Mouse (Mus musculus) kidney, adult 11 months (tissue): ENCODE data around the gene Marcks.
A peak's percentile ranks its signal among the peaks of the same experiment; 100 is the strongest.
"Not testable (repeated sequence)": the region's sequence is repeated elsewhere in the genome, so short reads cannot be mapped to it uniquely, and the experiment has no call there.

ENCODE experiments used
- DNase-seq: peaks from one replicate; pipeline ENCODE4 v3.0.0; 2022

Gene Marcks

DNA sequence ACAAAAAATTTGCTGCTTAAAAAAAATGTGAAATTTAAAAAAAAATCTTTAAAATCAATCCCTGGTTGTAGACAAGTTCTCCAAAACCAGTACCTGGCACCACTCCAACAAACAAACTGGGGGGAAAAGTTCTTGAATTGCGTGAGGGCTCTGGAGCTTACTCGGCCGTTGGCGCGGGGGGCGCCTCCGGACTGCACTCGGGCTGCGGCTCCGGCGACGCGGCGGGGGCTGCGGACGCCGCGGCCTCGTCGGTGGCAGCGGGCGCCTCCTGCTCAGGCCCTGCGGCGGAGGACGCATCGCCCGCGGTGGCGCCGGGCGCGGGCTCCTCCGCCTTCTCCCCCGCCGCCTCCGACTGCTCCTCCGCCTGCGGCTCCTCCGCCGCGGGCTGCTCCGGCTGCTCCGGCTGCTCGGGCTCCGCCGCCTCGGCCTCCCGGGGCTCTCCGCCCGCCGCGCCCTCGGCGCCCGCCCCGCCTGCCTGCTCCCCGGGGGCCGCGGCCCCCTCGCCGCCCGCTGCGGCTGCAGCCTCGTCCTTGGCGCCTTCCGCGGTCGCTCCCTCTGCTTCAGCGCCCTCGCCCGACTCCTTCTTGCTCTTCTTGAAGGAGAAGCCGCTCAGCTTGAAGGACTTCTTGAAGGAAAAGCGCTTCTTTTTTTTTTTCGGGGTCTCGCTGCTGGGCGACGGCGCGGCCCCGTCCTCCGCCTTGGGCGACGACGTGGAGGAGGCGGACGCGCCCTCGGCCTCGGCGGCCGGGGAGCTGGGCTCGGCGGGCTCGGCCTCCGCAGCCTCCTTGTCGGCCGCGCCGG lies 2.6 kb downstream of the Marcks start:
- peak; percentile 20 for DNase-seq

DNA sequence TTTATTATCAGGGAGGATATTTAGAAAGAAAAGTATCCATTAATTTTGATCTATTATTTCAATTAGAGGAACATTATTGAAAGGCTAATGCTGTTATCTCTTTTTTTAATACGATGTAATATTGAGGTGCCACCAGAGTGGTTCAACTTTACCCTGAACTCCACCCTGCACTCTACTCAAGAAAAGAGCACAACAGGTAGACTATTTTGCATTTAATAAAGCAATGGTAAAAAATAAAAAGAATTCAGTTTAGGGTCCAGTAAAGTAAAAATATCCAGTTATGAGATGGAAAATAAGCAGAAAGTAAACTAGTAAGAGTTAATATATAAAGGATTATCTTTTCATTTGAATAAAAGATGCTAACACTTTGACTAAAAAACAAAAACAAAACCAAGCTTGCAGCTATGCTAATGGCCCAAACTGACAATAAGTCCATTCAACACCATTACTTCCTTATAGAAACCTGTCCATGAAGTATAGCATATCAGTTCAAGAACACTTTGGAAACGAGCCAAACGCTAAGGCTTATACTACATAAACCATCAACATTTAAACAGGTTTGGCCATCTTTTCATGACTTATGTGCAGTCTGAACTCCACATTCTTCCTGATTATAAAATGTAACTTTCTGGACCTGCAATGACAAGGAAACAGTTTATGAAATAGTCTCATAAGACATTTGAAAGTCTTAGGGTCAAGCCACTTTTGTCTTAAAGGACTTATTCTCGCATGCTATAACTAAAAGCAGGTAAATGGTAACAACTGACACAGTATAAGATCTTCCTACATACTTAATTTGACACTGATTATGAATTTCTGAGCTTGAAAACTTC lies 4.6 kb downstream of the Marcks start:
- DNase-seq, result no peak

DNA sequence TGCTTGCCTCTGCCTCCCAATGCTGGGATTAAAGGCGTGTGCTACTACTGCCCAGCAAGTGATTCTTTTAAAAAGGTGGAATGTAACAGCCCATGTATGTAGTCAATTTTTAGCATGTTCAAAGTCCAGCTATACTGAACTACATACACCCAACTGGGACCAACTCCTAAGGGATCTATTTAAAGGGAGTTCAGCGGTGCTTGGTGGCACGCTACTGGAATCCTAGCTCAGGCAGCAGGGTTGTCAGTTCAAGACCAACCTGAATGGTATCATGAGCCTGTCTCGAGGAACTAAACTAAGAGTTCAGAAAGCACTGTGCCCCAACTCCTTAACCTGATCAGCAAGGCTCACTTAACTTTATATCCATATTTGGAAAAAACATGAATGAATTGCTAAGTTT lies 6.0 kb downstream of the Marcks start:
- no peak for DNase-seq

DNA sequence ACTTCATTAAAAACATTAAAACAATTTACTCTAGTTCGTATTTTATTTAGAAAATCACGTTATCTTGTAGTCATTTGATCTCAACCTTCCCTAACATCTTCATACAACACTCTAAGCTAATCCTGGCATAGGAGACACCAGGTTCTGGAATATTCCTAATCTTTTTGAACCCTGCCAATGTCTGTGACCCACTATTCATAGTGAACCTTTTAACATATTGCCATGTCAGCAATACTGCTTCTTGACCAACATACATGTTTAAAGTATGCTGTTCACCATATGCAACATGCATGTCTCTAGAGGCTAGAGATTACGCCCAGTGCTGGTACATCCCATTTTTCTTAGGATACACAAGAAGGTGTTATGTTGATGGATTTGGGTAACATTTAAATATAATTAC lies 9.1 kb downstream of the Marcks start:
- no peak for DNase-seq

DNA sequence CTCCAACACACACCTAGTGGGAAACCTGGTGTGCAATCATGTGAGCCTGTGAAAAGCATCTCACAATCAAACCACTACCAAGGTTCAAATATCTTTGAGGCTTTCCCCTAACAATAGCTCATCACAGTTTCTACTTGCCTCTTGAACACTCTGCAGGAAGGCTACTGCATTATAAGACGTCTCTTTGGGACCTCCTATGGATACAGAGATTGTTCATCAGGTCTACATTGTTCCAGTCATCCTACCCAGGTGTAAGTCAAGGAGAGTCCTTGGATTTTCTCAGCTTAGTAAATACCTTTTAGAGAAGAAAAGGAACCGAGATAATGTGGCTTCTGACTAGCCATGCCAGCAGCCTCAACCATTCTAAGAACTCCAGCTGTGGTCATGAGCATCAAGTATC lies 23.4 kb downstream of the Marcks start:
- no peak for DNase-seq

DNA sequence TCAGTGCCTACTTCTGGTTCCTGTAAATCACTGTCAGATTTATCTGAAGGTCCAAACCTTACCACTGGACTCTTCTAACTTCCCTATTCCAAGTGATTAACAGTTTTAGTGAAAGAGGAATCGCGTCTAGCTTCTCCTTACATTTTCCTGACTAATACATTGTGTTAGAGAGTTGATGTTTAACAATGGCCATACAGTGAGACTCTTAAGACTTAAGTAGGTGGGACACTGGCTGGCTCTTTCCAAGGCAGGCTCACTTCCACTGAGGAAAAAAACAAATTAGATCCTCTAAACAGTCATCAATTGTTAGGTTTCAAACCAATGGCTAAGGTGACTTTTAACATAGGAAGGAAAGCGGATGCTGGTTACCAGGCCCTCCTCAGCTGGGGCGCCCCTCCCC lies 25.9 kb downstream of the Marcks start:
- DNase-seq, result no peak

DNA sequence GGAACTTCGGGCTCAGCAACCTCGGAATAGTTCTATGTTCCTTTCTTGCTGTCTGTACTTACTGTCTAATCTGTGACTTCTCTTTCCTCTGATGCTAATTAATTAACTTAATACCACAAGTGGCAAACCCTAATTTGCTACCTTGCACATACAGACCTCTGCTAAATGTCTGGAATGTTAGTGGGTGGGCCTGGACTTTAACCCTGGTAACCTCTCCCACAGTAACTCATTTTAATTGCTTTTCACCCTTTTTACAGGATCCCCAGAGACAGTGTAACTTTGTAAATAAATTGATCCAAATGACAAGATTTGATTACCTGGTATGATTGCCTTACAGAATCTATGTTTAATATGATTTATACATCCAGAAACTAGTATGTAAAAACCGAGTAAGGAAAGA lies 26.4 kb downstream of the Marcks start:
- no peak for DNase-seq

DNA sequence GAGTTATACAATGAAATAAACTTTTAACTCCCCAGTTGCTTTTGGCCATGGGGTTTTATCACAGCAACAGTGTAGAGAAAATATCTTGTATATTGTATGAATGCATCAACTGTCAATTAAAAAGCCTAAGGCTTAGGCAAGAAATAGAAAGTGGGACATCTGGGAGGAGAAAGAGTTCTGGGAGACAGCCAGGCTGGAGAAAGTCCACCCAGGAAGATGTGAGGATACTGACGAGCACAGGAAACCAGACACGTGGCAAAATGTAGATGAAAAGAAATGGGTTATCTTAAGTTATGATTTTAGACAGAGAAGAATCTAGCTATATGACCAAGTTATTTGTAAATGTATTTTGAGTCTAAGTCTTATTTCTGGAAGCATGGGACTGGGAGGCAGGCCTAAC lies 27.3 kb downstream of the Marcks start:
- DNase-seq, result no peak

DNA sequence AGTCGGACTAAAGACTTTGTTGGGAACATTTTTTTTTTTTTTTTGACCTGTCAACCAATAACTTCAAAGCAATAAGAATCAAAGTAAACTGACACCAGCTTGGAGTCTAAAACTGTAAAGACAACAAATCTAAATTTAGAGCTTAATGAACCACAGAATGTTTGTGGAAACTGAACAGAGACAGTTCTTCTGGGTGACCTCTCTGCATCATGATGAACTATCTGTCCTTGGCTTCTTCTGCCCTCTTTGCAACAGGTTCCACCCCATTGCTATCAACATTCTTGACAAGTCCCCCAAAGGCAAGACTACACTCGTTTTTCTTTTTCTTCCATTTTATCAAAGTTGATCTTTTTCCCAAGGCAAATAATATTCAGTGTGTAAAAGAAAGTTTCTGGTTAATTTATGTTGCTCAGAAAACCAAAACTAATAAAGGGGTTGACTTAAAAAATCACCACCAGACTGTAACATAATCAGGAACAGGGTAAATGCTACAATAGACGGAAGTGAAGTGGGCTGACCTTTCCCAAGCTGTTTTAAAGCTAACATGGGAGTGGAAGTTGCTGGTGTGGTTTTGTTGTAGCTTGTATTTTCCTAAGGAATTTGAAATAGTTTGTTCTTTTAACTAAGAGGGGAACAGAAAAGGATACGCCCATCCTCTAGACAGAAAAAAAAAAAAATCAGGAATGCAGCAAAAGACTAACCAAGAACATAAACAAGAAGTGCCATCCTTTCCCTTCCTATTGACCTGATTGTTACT lies 31.7 kb downstream of the Marcks start:
- DNase-seq, result no peak

DNA sequence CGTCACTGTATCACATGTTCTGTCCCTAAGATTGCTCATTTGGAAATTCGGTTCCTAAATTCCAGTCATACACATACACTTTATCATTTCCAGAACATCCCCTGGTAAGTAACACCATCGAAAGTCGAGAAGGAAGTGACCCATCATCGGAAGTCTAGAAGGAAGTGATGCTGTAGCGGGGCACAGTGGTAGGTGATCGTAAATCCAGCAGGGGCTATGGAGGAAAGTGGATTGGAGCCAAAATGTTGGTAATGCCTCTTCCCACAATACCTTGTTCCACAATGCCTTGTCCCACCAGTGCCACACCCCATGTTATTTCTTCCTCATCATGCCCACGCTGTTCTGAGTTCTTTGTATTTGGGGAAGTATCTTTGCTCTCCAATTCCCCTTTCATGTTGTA lies 32.4 kb downstream of the Marcks start:
- no peak for DNase-seq

DNA sequence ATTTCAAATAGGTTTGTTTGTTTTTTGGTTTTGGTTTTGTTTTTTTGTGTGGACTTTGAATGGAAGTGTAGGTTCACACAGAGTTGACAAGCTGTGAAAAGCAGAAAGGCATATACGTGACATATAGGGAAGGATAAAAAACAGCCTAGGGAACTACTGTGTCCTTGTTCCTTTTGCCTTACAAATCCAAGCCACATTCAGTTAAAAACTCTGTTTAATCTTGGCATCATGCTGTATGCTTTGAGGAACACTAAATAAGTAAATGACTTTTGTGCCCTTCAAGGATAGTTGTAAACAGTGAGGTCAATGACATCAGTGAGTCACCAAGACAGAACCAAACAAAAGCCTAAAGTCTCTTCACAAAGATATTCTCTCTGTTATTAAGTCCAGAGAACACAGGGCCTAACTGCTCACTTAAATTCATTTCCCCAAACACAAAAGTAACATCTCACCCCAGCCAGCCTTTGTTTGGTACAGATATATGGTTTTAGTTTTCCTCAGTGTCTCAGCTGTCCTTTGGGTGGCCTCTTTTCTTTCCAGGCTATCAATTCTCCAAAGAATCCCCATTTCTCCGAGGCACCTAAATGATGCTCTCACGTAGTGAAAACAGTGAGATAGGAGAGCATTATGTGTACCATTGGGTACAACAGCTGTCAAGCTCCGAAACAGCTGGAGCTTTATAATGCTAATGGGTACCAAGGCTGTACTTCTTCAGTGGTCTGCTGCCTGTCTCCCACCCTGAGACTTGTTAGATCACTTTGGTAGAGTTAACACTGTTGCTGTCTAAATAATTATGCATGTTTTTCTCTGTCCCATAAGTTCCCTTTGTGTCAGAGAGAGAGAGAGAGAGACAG lies 36.3 kb downstream of the Marcks start:
- DNase-seq, result no peak

DNA sequence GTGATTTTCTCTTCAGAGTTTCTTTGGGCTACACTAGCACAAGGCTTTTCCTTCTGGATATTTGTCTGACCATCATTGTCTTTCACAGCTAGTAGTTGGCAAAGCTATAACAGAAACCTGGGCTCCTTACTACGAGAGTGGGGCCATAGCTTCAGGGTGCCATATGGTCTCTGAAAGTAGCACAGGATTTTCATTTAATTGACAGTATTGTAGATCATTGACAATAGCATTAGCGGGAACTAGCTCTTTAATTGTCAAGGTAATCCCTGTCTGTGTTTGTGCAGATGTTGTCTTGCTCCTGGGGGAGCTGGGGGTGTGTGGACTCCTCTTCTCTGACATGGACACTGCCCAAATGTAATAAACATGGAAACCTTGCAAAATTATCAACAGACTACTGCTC lies 37.0 kb downstream of the Marcks start:
- no peak for DNase-seq

DNA sequence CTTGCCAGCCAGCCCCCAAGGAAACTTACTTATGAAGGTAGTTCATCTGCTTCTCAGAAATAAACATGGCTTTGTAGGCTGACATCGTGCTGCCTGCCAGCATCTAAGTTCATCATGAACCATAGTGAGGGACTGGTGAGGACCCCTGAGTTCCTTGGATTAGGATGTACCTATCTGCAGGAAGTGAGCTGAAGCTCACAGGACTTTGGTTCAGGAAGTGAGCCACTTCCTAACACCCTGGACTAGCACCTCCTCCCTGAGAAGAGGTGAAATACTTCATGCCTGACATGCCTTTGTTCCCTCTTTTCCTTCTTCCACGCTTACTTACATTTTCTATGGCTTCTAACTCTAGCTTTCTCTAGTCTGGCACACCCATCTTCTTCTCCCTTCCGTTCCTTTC lies 42.2 kb downstream of the Marcks start:
- no peak for DNase-seq

DNA sequence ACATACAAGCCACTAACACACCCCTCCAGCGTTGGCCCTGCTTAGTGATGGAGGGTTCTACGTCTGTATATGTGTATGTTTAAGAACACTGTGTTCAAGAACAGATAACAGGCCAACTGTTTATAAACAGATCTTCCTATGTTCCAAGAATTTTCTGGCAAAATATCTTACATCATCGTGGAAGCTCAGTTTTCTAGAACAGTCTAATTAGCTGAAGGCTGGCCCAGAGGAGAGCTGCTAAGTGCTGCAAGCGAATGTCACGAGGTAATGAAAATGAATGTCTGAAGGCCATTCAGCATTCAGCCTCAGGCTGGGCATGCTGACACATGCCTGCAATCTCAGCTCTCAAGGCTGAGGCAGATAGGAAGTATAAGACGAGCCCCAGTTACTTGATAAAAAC lies 42.9 kb downstream of the Marcks start:
- DNase-seq, result no peak

DNA sequence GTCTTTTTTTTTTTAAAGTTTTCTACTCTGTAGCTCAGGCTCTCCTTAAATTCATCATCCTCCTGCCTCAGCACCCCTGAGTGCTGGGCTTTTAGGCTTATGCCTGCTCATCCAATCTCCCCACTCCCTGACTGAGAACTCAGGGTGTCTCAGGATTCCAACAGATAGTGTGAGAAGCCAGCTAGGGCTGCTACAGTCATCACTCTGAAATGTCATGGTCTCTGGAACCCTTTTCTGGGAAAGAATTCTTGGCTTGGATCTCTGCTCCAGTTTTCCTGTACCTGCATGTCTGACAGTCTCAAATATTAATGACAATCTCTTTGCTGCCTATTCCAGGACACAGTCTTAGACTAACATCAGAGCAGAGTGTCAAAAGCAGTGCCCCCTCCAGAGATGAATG lies 45.4 kb downstream of the Marcks start:
- no peak for DNase-seq

DNA sequence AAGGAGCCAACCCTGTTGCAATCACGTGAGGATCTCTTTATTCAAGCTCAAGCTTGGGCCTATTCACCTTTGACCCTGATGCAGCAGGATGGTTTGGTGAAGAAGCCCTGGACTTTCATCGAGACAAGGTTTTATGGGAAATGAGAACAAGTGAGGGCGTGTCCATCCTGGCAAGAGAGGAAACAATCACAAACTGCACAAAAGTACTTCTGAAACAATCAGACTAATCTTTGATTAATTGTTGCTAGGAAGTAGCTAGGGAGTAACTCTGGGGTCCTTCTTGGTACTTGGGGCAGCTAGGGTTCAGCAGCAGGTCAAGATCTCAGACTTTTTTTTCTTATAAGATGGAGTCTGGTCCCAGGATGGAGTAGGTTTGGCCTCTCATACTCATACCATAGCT lies 48.3 kb downstream of the Marcks start:
- DNase-seq, result no peak

DNA sequence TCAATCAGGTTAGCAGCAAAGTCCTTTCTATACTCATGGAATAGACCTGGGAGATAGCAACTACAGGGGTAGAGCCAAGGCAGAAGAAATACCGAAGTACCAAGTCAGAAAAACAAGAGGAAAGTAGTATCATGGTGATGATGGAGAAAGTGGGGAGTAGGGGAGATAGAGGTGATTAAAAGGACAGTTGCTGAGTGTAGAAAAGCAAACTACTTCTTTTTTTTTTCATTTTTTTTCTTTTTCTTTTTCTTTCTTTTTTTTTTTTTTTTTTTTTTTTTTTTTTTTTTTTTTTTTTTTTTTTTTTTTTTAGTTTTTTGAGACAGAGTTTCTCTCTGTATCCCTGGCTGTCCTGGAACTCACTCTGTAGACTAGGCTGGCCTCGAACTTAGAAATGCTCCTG lies 54.6 kb downstream of the Marcks start:
- not testable (repeated sequence) for DNase-seq
